Mouse (Mus musculus) MEL-GATA-1-ER (cell line): ENCODE results near the gene Olfr1325.
"Not testable (repeated sequence)": the region's sequence is repeated elsewhere in the genome, so short reads cannot be mapped to it uniquely, and the experiment has no call there.

Experiments used
- DNase-seq: peaks from one replicate; pipeline ENCODE4 v3.0.0-alpha.2; 2012; ENCODE audit warnings: low read depth; ENCODE audit errors: extremely low read depth

The Olfr1325 gene

GRCm38 (mm10) chrX:74592379-74592778 is at the start of gene Olfr1325:
TSS of gene Olfr1325 (plus strand) at chrX:74592679.
- DNase-seq = no peak

- DNase-seq = no peak
These were observed 17.7 kb upstream of the Olfr1325 start, which contains the start of gene Olfr1326-ps1 for GRCm38 (mm10) chrX:74574788-74575187. TSS of gene Olfr1326-ps1 (minus strand) at chrX:74574888.

GRCm38 (mm10) chrX:74645466-74646323 is 53.2 kb downstream of the Olfr1325 start, which contains the start of gene Gm5640:
TSS of gene Gm5640 (minus strand) at chrX:74645635.
- DNase-seq = not testable (repeated sequence)

GRCm38 (mm10) chrX:74646393-74646792 is 53.9 kb downstream of the Olfr1325 start:
- not testable (repeated sequence) for DNase-seq
